Mouse (Mus musculus) fat pad, adult 2 months (tissue): ENCODE measurements around the gene Mical3.

ENCODE experiments used
- DNase-seq: peaks from one replicate; pipeline ENCODE4 v3.0.0-alpha.2; 2011; ENCODE audit warnings: low read depth, low spot score; ENCODE audit errors: extremely low read depth

Mical3 gene

DNA sequence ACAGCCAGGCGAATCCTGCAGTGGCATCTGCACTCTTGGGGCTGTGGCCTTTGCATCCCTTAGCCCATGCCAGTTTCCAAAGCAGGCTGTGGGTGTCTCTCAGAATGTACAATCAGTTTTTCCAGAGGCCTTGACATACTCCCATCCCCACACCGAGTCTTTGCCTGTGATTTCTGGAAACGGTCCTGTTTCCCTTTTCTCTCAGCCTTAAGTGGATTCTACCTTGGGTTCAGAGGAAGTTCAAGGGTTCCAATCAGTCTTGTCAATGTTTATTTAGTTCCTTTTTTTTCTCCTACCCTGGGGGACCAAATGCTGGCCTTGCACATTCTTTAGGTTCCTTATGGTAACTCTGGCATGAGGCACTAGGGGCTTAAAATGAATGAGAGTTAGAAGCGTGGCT lies 16.0 kb upstream of the Mical3 start:
- no peak for DNase-seq

GRCm38 (mm10) chr6:121145906-121146305 lies 15.1 kb upstream of the Mical3 start:
- no peak for DNase-seq

DNA sequence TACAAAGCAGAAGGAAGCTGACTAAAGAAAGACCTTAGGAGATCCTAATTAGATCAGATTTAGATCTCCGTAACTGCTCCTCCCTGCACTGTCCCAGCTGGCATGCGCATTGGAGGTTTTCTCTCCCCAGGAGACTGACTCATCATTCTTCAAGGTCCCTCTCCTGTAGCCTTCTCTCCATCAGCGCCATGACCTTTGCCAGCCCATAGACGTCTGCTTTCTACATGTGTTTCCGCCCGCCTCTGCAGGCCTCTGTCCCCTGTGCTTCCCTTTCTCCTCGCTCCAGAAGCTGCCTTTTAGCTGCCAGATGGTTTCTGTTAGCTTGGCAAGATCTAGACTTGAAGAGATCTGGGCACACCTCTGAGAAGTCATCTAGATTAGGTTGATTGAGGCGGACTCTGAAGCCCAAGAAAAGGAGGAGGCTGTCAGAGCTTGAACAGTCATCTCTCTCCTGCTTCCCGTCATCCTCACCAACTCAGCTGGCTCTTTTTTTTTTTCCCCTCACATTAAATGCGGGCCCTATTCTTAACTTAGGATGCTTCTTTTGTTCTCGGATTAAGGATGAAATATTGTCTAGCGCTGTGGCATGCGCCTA lies 14.3 kb upstream of the Mical3 start:
- no peak for DNase-seq

DNA sequence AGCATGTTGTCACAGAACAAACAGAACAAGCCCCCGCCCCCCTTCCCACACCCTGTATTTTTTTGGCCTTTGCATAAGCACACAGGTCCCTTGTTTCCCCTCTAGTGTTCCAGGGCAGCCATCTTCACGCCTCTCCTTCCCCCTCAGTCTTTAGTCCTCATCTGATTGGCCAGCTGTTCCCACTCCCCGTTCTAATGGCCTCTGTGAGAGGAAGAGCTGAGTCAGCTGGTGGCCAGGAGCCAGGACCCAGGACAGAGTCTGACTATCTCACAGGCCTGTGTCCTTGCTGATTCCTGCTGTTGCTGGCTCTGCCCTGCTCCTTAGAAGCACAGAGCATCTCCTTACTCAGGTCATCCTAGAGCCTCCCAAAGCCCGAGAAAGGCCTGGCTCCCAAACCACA lies 13.3 kb upstream of the Mical3 start:
- no peak for DNase-seq

DNA sequence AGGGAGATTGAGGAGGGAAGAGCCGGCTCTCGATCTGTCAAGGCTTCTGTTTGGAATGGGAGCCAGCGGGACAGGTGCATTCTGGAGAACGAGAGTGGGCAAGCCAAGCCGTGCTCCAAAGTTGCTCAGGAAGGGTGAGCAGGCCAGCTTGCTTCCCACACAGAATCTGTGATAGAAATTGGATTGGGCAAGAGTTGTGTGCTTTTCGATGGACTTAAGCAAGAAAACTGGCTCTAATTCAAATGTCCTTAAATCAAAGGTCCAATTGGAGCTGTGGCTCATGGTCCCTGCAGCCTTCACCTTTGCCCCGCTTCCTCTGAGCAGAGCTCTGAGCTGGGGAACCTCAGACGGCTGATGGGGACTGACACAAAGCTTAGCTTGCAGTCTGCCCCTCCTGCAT lies 12.6 kb upstream of the Mical3 start:
- DNase-seq = peak; percentile 98

DNA sequence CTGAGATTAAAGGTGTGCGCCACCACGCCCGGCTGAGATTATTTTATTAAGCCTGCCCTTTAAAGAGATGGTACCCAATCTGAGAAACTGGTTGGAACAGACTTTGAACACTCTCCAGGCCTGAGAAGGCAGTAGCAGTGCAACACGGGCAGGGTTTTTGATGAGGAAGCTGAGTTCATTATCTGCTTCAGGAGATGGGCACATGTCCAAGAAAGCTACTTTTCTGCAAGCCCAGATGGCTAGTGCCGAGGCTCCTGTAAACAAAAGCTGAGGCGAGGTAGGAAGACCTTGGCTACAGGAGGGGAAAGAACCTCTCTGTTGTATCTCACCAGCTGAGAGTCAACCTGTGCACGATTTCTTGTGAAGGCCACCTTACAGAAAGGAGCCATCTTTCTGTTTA lies 11.5 kb upstream of the Mical3 start:
- DNase-seq = no peak

- no peak for DNase-seq
Measured at GRCm38 (mm10) chr6:121139271-121139670, 8.5 kb upstream of the Mical3 start.

- no peak for DNase-seq
Measured at GRCm38 (mm10) chr6:121138338-121139040, 7.7 kb upstream of the Mical3 start.

DNA sequence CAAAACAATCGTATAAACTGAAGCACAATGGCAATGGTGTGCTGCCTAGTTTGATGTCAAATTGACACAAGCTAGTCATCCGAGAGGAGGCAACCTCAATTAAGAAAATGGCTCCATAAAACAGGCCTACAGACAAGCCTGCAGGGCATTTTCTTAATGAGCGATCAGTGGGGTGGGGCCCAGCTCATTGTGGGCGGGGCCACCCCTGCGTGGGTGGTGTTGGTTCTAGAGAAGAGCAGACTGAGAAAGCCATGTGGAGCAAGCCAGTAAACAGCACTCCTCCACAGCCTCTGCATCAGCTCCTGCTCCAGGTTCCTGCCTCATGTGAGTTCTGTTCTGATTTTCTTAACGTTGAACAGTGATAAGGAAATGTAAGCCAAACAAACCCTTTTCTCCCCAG lies 6.4 kb upstream of the Mical3 start:
- DNase-seq = no peak

GRCm38 (mm10) chr6:121134884-121135283 lies 4.1 kb upstream of the Mical3 start:
- no peak for DNase-seq

GRCm38 (mm10) chr6:121134249-121134648 lies 3.5 kb upstream of the Mical3 start:
- DNase-seq = no peak

GRCm38 (mm10) chr6:121130039-121130705 lies 627 bp downstream of the Mical3 start:
- no peak for DNase-seq

- DNase-seq = no peak
Measured at GRCm38 (mm10) chr6:121129506-121129905, 1.3 kb downstream of the Mical3 start.

- no peak for DNase-seq
Measured at GRCm38 (mm10) chr6:121128736-121129135, 2.1 kb downstream of the Mical3 start.

GRCm38 (mm10) chr6:121127726-121128125 lies 3.1 kb downstream of the Mical3 start:
- no peak for DNase-seq

- no peak for DNase-seq
Measured at GRCm38 (mm10) chr6:121126202-121126601, 4.6 kb downstream of the Mical3 start.

DNA sequence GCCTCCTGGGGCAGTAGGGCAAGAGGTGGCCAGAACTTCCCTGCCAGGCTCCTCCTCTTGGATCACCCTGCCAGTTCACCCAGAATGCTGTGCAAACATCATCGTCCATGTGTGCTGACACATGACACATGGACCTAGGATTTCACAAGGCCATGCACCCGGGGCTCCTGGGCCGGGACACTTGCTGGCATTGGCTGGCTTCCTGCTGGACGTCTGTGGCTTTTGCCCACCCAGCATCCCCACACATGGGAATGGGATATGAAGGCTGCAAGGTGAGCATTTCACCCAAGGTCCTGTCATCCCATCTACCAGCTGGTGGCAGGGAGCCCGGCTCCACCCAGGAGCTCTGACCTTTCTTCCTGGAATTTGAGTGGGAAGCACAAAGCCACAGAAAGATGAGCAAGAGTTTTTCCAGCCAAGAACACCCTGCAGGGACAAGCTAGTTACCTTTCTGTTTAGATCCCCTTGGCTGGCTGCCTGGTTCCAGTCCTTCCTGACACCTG lies 8.0 kb downstream of the Mical3 start:
- peak; percentile 100 for DNase-seq

DNA sequence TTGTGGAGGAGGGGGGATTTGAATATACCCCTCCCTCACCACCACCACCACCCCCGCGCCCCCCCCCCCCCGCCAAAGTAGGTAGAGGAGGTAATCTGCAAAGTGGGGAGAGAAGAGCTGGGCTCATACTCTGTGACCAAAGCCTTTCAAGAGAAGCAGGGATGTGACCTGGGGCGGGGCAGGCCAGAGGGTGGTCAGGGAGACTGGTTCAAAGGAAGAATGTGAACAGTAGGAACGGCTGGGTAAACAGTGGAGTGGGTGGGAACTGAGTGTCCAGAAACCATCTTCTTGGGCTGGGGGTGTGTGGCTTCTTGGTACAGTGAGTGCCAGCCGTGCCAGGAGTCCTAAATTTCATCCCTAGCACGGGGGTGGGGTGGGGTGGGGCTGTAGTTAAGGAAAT lies 10.0 kb downstream of the Mical3 start:
- no peak for DNase-seq

DNA sequence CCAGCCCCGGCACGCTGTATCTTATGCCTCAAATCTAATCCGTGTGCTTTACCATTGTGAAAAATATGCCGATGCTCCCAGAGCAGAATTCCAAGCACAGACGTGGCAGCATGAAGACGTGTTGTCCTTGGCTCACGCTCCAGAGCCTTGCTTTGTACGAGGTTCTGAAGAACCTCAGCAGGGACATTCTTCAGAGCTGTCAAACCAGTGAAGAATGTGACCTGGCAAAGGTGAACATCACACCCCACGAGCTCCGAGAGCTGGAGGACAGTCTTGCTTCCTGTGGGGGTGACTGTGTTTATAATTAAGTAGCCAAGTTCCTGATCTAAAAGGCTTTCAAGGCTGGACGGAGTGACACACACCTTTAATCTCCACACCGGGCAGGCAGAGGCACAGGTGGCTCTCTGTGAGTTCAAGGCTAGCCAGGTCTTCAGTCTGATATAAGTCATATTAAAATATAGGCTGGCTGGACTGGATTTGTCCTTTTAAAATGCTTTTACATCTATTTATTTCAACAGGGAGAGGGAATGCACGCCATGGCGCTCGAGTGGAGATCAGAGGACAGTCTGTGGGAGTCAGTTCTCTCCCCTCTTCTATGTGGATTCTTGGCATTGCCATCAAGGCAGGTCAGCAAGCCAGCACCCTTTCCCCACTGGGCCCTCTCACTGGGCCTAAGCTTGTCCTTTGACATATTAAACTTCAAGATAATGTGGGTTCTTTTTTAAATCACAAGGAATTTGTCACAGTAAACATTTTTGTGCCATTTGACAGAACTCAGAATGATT lies 12.6 kb downstream of the Mical3 start:
- peak; percentile 96 for DNase-seq

GRCm38 (mm10) chr6:121117142-121117541 lies 13.7 kb downstream of the Mical3 start:
- no peak for DNase-seq

DNA sequence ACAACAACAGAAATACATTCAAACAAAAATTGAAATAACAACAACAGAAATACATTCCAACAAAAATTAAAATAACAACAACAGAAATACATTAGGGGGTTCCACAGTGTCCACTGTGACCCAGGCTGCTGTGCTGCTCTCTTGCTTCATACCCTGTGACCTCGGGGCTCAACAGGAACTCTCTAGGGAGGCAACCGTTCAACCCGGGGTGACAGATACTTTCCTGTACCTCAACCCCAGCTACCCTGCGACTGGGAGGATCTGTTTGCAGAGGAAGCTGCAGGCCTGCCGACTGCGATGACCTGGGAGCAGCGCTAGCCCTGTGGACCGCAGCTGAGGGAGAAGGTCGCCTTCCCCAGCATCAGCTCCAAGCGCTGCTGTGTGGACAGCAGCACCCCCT lies 14.4 kb downstream of the Mical3 start:
- DNase-seq = no peak
